Mouse (Mus musculus) neural tube, embryonic 11.5 days (tissue): ENCODE data around the gene Nell1. TPM values are rescaled to one million over a fixed set of nuclear protein-coding genes. Genes with fewer than 3 reads are reported as not detected.

Experiments
- ATAC-seq: fragments of 200-750 bp; cut with Nextera tagmentation; 2 replicates; pipeline ENCODE4 v1.8.0; 2017; ENCODE audit warnings: moderate number of reproducible peaks, mild to moderate bottlenecking, moderate TSS enrichment, moderate library complexity; ENCODE audit not compliant: insufficient read depth, low FRiP score, low TSS enrichment
- DNase-seq: peaks from one replicate; pipeline ENCODE4 v3.0.0-alpha.2; 2015; ENCODE audit warnings: low spot score
- H3K27ac ChIP-seq: fragments of 300-500 bp; sonication (generic); 2 replicates; pipeline ENCODE4 v1.5.1; 2014; ENCODE audit warnings: low read depth, mild to moderate bottlenecking, low read length
- H3K27me3 ChIP-seq: fragments of 300-500 bp; sonication (generic); 2 replicates; pipeline ENCODE4 v1.6.1; 2014; ENCODE audit warnings: mild to moderate bottlenecking, low read length, mixed read lengths; ENCODE audit not compliant: control insufficient read depth, insufficient read depth
- H3K36me3 ChIP-seq: fragments of 300-500 bp; sonication (generic); 2 replicates; pipeline ENCODE4 v1.6.1; 2014; ENCODE audit warnings: mild to moderate bottlenecking, low read length, moderate library complexity, mixed read lengths; ENCODE audit not compliant: control insufficient read depth, insufficient read depth
- H3K4me1 ChIP-seq: fragments of 300-500 bp; sonication (generic); 2 replicates; pipeline ENCODE4 v1.6.1; 2014; ENCODE audit warnings: low read length, mixed read lengths; ENCODE audit not compliant: control insufficient read depth, insufficient read depth
- H3K4me2 ChIP-seq: fragments of 300-500 bp; sonication (generic); 2 replicates; pipeline ENCODE4 v1.6.1; 2014; ENCODE audit warnings: low read depth, mild to moderate bottlenecking, moderate library complexity
- H3K4me3 ChIP-seq: fragments of 300-500 bp; sonication (generic); 2 replicates; pipeline ENCODE4 v1.5.1; 2014; ENCODE audit warnings: low read depth, low read length
- H3K9ac ChIP-seq: fragments of 300-500 bp; sonication (generic); 2 replicates; pipeline ENCODE4 v1.6.1; 2014; ENCODE audit warnings: mild to moderate bottlenecking, low read length
- H3K9me3 ChIP-seq: fragments of 300-500 bp; sonication (generic); 2 replicates; pipeline ENCODE4 v1.6.1; 2016; ENCODE audit warnings: low read length; ENCODE audit not compliant: control insufficient read depth
- WGBS: fragments of 180-500 bp; shearing (Covaris S2); extraction: QIAGEN DNeasy Blood & Tissue Kit; methylation state at CpG from one replicate; pipeline ENCODE4 v1.1.7; 2014; 5-methylcytosine and 5-hydroxymethylcytosine counted together
- polyA plus RNA-seq: library from polyadenylated mRNA; unstranded; fragments of >200 nt; fragmentation: Nextera tagmentation; extraction: Ambion mirVana; gene quantifications from 2 replicates; pipeline ENCODE4 v1.2.1, GENCODE M21; 2014

The Nell1 gene
- polyA plus RNA-seq, 1 experiment from 2014 or later: 4.9 TPM

- ATAC-seq (no peak), DNase-seq (no peak)
- Histone ChIP-seq H3K27me3 (no peaks in the 10 kb centered on the region), H3K9ac (no peak overlapping the region), H3K4me2 (no peak overlapping the region), H3K4me3 (no peak overlapping the region), H3K36me3 (no peaks in the 10 kb centered on the region), H3K27ac (no peak overlapping the region), H3K4me1 (no peaks in the 10 kb centered on the region), H3K9me3 (no peaks in the 10 kb centered on the region)
- WGBS: 84% methylated on average over 3 of the region's 3 CpGs
Measured at GRCm38 (mm10) chr7:50253166-50253565, 278.5 kb downstream of the Nell1 start.

- DNase-seq (no peak), ATAC-seq (no peak)
- H3K27me3 ChIP-seq: no peaks in the 10 kb centered on the region
- no peak overlapping the region for H3K9ac ChIP-seq
- no peaks in the 10 kb centered on the region for H3K4me1 ChIP-seq
- H3K4me3 ChIP-seq: no peak overlapping the region
- no peak overlapping the region for H3K4me2 ChIP-seq
- H3K27ac ChIP-seq: no peak overlapping the region
- no peaks in the 10 kb centered on the region for H3K36me3 ChIP-seq
- H3K9me3 ChIP-seq: no peaks in the 10 kb centered on the region
- 71% methylated on average over 3 of the region's 3 CpGs for WGBS
Measured at GRCm38 (mm10) chr7:50260016-50260415, 285.4 kb downstream of the Nell1 start.

- no peaks in the 10 kb centered on the region for H3K36me3 ChIP-seq
- H3K4me1 ChIP-seq: no peaks in the 10 kb centered on the region
- 75% methylated on average over 3 of the region's 3 CpGs for WGBS
- DNase-seq (no peak), ATAC-seq (no peak)
- no peak overlapping the region for H3K4me2 ChIP-seq
- no peak overlapping the region for H3K9ac ChIP-seq
- H3K9me3 ChIP-seq: no peaks in the 10 kb centered on the region
- no peaks in the 10 kb centered on the region for H3K27me3 ChIP-seq
- no peak overlapping the region for H3K4me3 ChIP-seq
- no peak overlapping the region for H3K27ac ChIP-seq
Measured at GRCm38 (mm10) chr7:50295508-50295907, 320.8 kb downstream of the Nell1 start.

GRCm38 (mm10) chr7:50338226-50338625 is 363.6 kb downstream of the Nell1 start:
- no peak overlapping the region for H3K4me2 ChIP-seq
- 86% methylated on average over 5 of the region's 5 CpGs for WGBS
- H3K36me3 ChIP-seq: no peaks in the 10 kb centered on the region
- no peak overlapping the region for H3K4me3 ChIP-seq
- no peaks in the 10 kb centered on the region for H3K4me1 ChIP-seq
- no peak for DNase-seq
- ATAC-seq: no peak
- no peak overlapping the region for H3K27ac ChIP-seq
- H3K9me3 ChIP-seq: no peaks in the 10 kb centered on the region
- H3K27me3 ChIP-seq: no peaks in the 10 kb centered on the region
- H3K9ac ChIP-seq: no peak overlapping the region

- WGBS: 82% methylated on average over 5 of the region's 5 CpGs
- no peak for ATAC-seq
- no peak overlapping the region for H3K4me2 ChIP-seq
Measured at GRCm38 (mm10) chr7:50338757-50339156, 364.1 kb downstream of the Nell1 start.

GRCm38 (mm10) chr7:50351564-50351963 is 376.9 kb downstream of the Nell1 start:
- H3K27ac ChIP-seq: no peak overlapping the region
- H3K27me3 ChIP-seq: no peaks in the 10 kb centered on the region
- no peak for ATAC-seq
- no peak overlapping the region for H3K4me3 ChIP-seq
- no peak overlapping the region for H3K4me2 ChIP-seq
- no peaks in the 10 kb centered on the region for H3K36me3 ChIP-seq
- no peaks in the 10 kb centered on the region for H3K9me3 ChIP-seq
- no peak for DNase-seq
- H3K4me1 ChIP-seq: no peaks in the 10 kb centered on the region
- WGBS: 57% methylated on average over 2 of the region's 2 CpGs
- no peak overlapping the region for H3K9ac ChIP-seq

More at GRCm38 (mm10) chr7:50338757-50339156, 364.1 kb downstream of the Nell1 start:
- no peaks in the 10 kb centered on the region for H3K4me1 ChIP-seq
- no peaks in the 10 kb centered on the region for H3K27me3 ChIP-seq
- H3K9me3 ChIP-seq: no peaks in the 10 kb centered on the region
- no peak overlapping the region for H3K9ac ChIP-seq
- H3K36me3 ChIP-seq: no peaks in the 10 kb centered on the region
- H3K27ac ChIP-seq: no peak overlapping the region
- H3K4me3 ChIP-seq: no peak overlapping the region
- DNase-seq: no peak

GRCm38 (mm10) chr7:50357213-50357612 is 382.5 kb downstream of the Nell1 start:
- Histone ChIP-seq H3K4me2 (no peak overlapping the region), H3K9me3 (no peaks in the 10 kb centered on the region), H3K36me3 (no peaks in the 10 kb centered on the region), H3K27me3 (no peaks in the 10 kb centered on the region), H3K4me3 (no peak overlapping the region), H3K9ac (no peak overlapping the region), H3K27ac (no peak overlapping the region), H3K4me1 (no peaks in the 10 kb centered on the region; the same call in 1 of the 2 replicates)
- ATAC-seq: no peak
- DNase-seq: peak; percentile 13
- WGBS: 39% methylated on average over 2 of the region's 2 CpGs

GRCm38 (mm10) chr7:50362039-50362438 is 387.4 kb downstream of the Nell1 start:
- Histone ChIP-seq H3K36me3 (no peaks in the 10 kb centered on the region), H3K27ac (no peak overlapping the region), H3K9ac (no peak overlapping the region), H3K4me3 (no peak overlapping the region), H3K27me3 (no peaks in the 10 kb centered on the region), H3K4me2 (no peak overlapping the region), H3K9me3 (no peaks in the 10 kb centered on the region), H3K4me1 (no peaks in the 10 kb centered on the region; the same call in 1 of the 2 replicates)
- ATAC-seq (peak; percentile 55), DNase-seq (peak; percentile 11)
- WGBS: 14% methylated on average over 2 of the region's 2 CpGs

GRCm38 (mm10) chr7:50374876-50375275 is 400.2 kb downstream of the Nell1 start:
- ATAC-seq (no peak), DNase-seq (no peak)
- Histone ChIP-seq H3K4me2 (no peak overlapping the region), H3K27me3 (no peaks in the 10 kb centered on the region), H3K4me3 (no peak overlapping the region), H3K4me1 (no peaks in the 10 kb centered on the region), H3K9ac (no peak overlapping the region), H3K9me3 (no peaks in the 10 kb centered on the region), H3K36me3 (no peaks in the 10 kb centered on the region), H3K27ac (no peak overlapping the region)
- 82% methylated on average over 4 of the region's 4 CpGs for WGBS
